Mouse (Mus musculus) midbrain, postnatal 0 days (tissue): Measurements from ENCODE around the gene Lrwd1. TPM values are rescaled to one million over a fixed set of nuclear protein-coding genes. Genes with fewer than 3 reads are reported as not detected.

Source experiments
- ATAC-seq: fragments of 200-750 bp; cut with Nextera tagmentation; 2 replicates; pipeline ENCODE4 v1.8.0; 2017; ENCODE audit warnings: moderate number of reproducible peaks, mild to moderate bottlenecking, moderate TSS enrichment, moderate library complexity; ENCODE audit not compliant: low FRiP score
- DNase-seq: peaks from one replicate; pipeline ENCODE4 v3.0.0-alpha.2; 2015; ENCODE audit warnings: low spot score
- H3K27ac ChIP-seq: fragments of 300-500 bp; sonication (generic); 2 replicates; pipeline ENCODE4 v1.5.1; 2014; ENCODE audit warnings: low read depth, mild to moderate bottlenecking, low read length, mixed read lengths
- H3K27me3 ChIP-seq: fragments of 300-500 bp; sonication (generic); 2 replicates; pipeline ENCODE4 v1.6.1; 2014; ENCODE audit warnings: low read length, control low read depth, mixed read lengths; ENCODE audit not compliant: insufficient read depth
- H3K36me3 ChIP-seq: fragments of 300-500 bp; sonication (generic); 2 replicates; pipeline ENCODE4 v1.6.1; 2014; ENCODE audit warnings: low read length, control low read depth, mixed read lengths; ENCODE audit not compliant: insufficient read depth
- H3K4me1 ChIP-seq: fragments of 300-500 bp; sonication (generic); 2 replicates; pipeline ENCODE4 v1.6.1; 2014; ENCODE audit warnings: mild to moderate bottlenecking, control low read depth, antibody characterized with exemption, low read length, mixed read lengths; ENCODE audit not compliant: insufficient read depth
- H3K4me2 ChIP-seq: fragments of 300-500 bp; sonication (generic); 2 replicates; pipeline ENCODE4 v1.6.1; 2014; ENCODE audit warnings: low read depth, mild to moderate bottlenecking, low read length, mixed read lengths; ENCODE audit not compliant: poor library complexity, severe bottlenecking
- H3K4me3 ChIP-seq: fragments of 300-500 bp; sonication (generic); 2 replicates; pipeline ENCODE4 v1.5.1; 2014; ENCODE audit warnings: low read depth, mild to moderate bottlenecking, low read length, moderate library complexity
- H3K9ac ChIP-seq: fragments of 300-500 bp; sonication (generic); replicated peaks from 2 replicates; pipeline ENCODE4 v1.6.1; 2014; ENCODE audit warnings: mild to moderate bottlenecking, low read length, moderate library complexity, mixed read lengths; ENCODE audit not compliant: poor library complexity, severe bottlenecking
- H3K9me3 ChIP-seq: fragments of 300-500 bp; sonication (generic); 2 replicates; pipeline ENCODE4 v1.6.1; 2016; ENCODE audit warnings: low read length, control low read depth
- CTCF ChIP-seq: IDR thresholded peaks from 2 replicates; pipeline ENCODE4 v1.5.1; 2016; ENCODE audit warnings: antibody characterized with exemption, mild to moderate bottlenecking
- WGBS: fragments of 180-500 bp; shearing (Covaris S2); extraction: QIAGEN DNeasy Blood & Tissue Kit; methylation state at CpG from one replicate; pipeline ENCODE4 v1.1.7; 2014; 5-methylcytosine and 5-hydroxymethylcytosine counted together
- polyA plus RNA-seq: library from polyadenylated mRNA; unstranded; fragments of >200 nt; fragmentation: Nextera tagmentation; extraction: Ambion mirVana; gene quantifications from 2 replicates; pipeline ENCODE4 v1.2.1, GENCODE M21; 2015
- total RNA-seq: library from RNA; depleted of rRNA; stranded (reverse); fragments of >200 nt; gene quantifications from 2 replicates; pipeline ENCODE4 v1.2.3, GENCODE M21; 2014; rRNA removed

Gene Lrwd1
- 25.4 and 33.2 TPM in 2 replicates for total RNA-seq
- 16.3 and 16.5 TPM in 2 replicates for polyA plus RNA-seq

- Histone ChIP-seq H3K9ac (peak within 1 kb of the TSS; percentile 73), H3K4me2 (peak within 1 kb of the TSS; percentile 83), H3K27me3 (no peaks in the 10 kb centered on the region), H3K27ac (peak within 1 kb of the TSS; percentile 49), H3K4me1 (peaks cover 7% of the 10 kb centered on the region; the same call in 1 of the 2 replicates), H3K36me3 (peaks cover 35% of the 10 kb centered on the region), H3K4me3 (peak within 1 kb of the TSS; percentile 67), H3K9me3 (no peaks in the 10 kb centered on the region)
- TF ChIP-seq CTCF, result peak; percentile 83
- DNase-seq (peak; percentile 98), ATAC-seq (peak; percentile 89)
- WGBS, result under 1% methylated on average over 58 of the region's 60 CpGs
These were observed at the start of gene Lrwd1, which contains the start of gene Alkbh4 for GRCm38 (mm10) chr5:136135571-136136291. Gene Lrwd1, minus strand, starts transcription at chr5:136136074. Gene Alkbh4, plus strand, starts transcription at chr5:136136146.

GRCm38 (mm10) chr5:136183766-136184165 lies 47.9 kb upstream of the Lrwd1 start:
- peaks cover 66% of the 10 kb centered on the region for H3K36me3 ChIP-seq
- no peaks in the 10 kb centered on the region for H3K4me1 ChIP-seq
- WGBS, result 91% methylated on average over 7 of the region's 7 CpGs
- DNase-seq (no peak), ATAC-seq (no peak)
- no peak overlapping the region for H3K27ac ChIP-seq
- H3K27me3 ChIP-seq, result no peaks in the 10 kb centered on the region
- no peak overlapping the region for H3K9ac ChIP-seq
- H3K4me2 ChIP-seq, result no peak overlapping the region
- no peak overlapping the region for H3K4me3 ChIP-seq
- no peaks in the 10 kb centered on the region for H3K9me3 ChIP-seq
- peak; percentile 51 for TF ChIP-seq CTCF

GRCm38 (mm10) chr5:136182830-136183229 lies 47.0 kb upstream of the Lrwd1 start:
- WGBS, result 97% methylated on average over 4 of the region's 4 CpGs
- H3K9me3 ChIP-seq, result no peaks in the 10 kb centered on the region
- no peak overlapping the region for H3K9ac ChIP-seq
- ATAC-seq (no peak), DNase-seq (no peak)
- H3K27me3 ChIP-seq, result no peaks in the 10 kb centered on the region
- no peaks in the 10 kb centered on the region for H3K4me1 ChIP-seq
- H3K4me2 ChIP-seq, result no peak overlapping the region
- no peak overlapping the region for H3K4me3 ChIP-seq
- H3K36me3 ChIP-seq, result peaks cover 65% of the 10 kb centered on the region
- no peak for TF ChIP-seq CTCF
- H3K27ac ChIP-seq, result no peak overlapping the region

GRCm38 (mm10) chr5:136182049-136182448 lies 46.2 kb upstream of the Lrwd1 start:
- Histone ChIP-seq H3K36me3 (peaks cover 66% of the 10 kb centered on the region), H3K27ac (no peak overlapping the region), H3K4me3 (no peak overlapping the region), H3K4me2 (no peak overlapping the region), H3K9ac (no peak overlapping the region), H3K4me1 (no peaks in the 10 kb centered on the region), H3K9me3 (no peaks in the 10 kb centered on the region), H3K27me3 (no peaks in the 10 kb centered on the region)
- no peak for ATAC-seq
- WGBS, result 92% methylated on average over 6 of the region's 6 CpGs
- DNase-seq, result no peak
- TF ChIP-seq CTCF, result no peak

GRCm38 (mm10) chr5:136181197-136181596 lies 45.3 kb upstream of the Lrwd1 start:
- ATAC-seq, result no peak
- no peak overlapping the region for H3K4me3 ChIP-seq
- H3K4me2 ChIP-seq, result no peak overlapping the region
- H3K27ac ChIP-seq, result no peak overlapping the region
- no peak for TF ChIP-seq CTCF
- H3K9me3 ChIP-seq, result no peaks in the 10 kb centered on the region
- peaks cover 62% of the 10 kb centered on the region for H3K36me3 ChIP-seq
- H3K27me3 ChIP-seq, result no peaks in the 10 kb centered on the region
- no peaks in the 10 kb centered on the region for H3K4me1 ChIP-seq
- no peak overlapping the region for H3K9ac ChIP-seq
- WGBS, result 93% methylated on average over 6 of the region's 6 CpGs
- DNase-seq, result no peak

- H3K4me2 ChIP-seq, result no peak overlapping the region
- H3K4me1 ChIP-seq, result no peaks in the 10 kb centered on the region
- WGBS, result 66% methylated on average over 5 of the region's 5 CpGs
- no peak for ATAC-seq
- no peaks in the 10 kb centered on the region for H3K9me3 ChIP-seq
- peaks cover 55% of the 10 kb centered on the region for H3K36me3 ChIP-seq
- TF ChIP-seq CTCF, result no peak
- H3K27ac ChIP-seq, result no peak overlapping the region
- no peak overlapping the region for H3K4me3 ChIP-seq
- no peak overlapping the region for H3K9ac ChIP-seq
- H3K27me3 ChIP-seq, result no peaks in the 10 kb centered on the region
- DNase-seq, result no peak
These were observed 43.7 kb upstream of the Lrwd1 start for GRCm38 (mm10) chr5:136179594-136179993.
